Mouse (Mus musculus): ENCODE data around the gene Aadacl4. TPM values are rescaled to one million over a fixed set of nuclear protein-coding genes. Genes with fewer than 3 reads are reported as not detected.

Aadacl4 gene
- polyA plus RNA-seq (2014; fragmentation: Illumina TruSeq; extraction: RNeasy Lipid Tissue Mini Kit (QIAGEN cat#74804); ENCODE audit: low read depth, low replicate concordance) = not detected

DNA sequence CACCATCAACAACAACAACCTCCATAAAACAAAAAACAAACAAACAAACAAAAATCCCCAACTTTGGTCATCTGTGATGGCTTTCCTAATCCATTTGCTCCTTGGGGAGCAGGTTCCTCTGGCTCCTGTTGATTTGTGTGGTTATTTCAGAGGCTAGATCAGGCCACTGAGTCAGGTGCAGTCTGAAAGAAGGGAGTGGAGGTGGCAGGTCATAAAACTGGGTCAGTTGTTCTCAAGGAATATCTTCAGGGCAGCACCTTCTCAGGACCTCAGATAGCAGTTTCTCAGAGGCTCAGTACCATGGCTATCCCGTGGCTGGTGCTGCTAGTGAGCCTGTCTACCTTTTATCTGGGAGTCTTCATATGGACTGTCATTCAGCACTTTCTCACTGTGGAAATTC is at the start of gene Aadacl4:
Gene Aadacl4 (plus strand): TSS at position 301 of the 400 bp plus-strand sequence.

DNA sequence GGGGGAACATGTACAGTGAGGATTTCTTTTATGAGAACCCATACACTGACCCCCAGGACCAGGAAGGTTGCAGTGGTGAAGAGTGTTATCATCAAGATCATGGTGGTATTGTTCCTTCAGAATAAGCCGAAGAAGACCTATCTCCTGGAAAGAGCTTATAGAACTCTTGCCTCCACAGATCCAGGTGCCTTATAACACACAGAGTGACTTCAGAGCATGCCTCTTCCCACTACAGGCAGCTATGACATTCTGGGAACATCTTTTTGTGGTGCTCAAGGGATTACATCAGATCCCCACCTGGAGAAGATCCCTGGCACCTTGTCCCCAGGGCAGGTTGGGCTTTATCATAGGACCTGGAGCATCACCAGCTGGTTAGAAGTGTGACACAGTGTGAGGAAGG is 48.5 kb upstream of the Aadacl4 start, which contains the start of gene Gm13124:
Gene Gm13124 (minus strand): TSS at position 101 of the 400 bp plus-strand sequence.

Other genes starting within 250 kb of the Aadacl4 start
- gene Pramef20, start 235.8 kb upstream of the Aadacl4 start, polyA plus RNA-seq (2014; fragmentation: Illumina TruSeq; extraction: RNeasy Lipid Tissue Mini Kit (QIAGEN cat#74804); ENCODE audit: low read depth, low replicate concordance) = not detected
- gene Pramef12, start 205.2 kb upstream of the Aadacl4 start, polyA plus RNA-seq (2014; fragmentation: Illumina TruSeq; extraction: RNeasy Lipid Tissue Mini Kit (QIAGEN cat#74804); ENCODE audit: low read depth, low replicate concordance) = 7.7 TPM
- 1.5 TPM for gene 1700012P22Rik, start 174.9 kb upstream of the Aadacl4 start, polyA plus RNA-seq (2014; fragmentation: Illumina TruSeq; extraction: RNeasy Lipid Tissue Mini Kit (QIAGEN cat#74804); ENCODE audit: low read depth, low replicate concordance)
- gene Gm9944, start 160.4 kb upstream of the Aadacl4 start, polyA plus RNA-seq (2014; fragmentation: Illumina TruSeq; extraction: RNeasy Lipid Tissue Mini Kit (QIAGEN cat#74804); ENCODE audit: low read depth, low replicate concordance) = not detected
- gene Aadacl3, start 150.0 kb upstream of the Aadacl4 start, polyA plus RNA-seq (2014; fragmentation: Illumina TruSeq; extraction: RNeasy Lipid Tissue Mini Kit (QIAGEN cat#74804); ENCODE audit: low read depth, low replicate concordance) = not detected
- gene 9430007A20Rik, start 93.9 kb upstream of the Aadacl4 start, polyA plus RNA-seq (2014; fragmentation: Illumina TruSeq; extraction: RNeasy Lipid Tissue Mini Kit (QIAGEN cat#74804); ENCODE audit: low read depth, low replicate concordance) = not detected
- not detected for gene Gm13124, start 48.6 kb upstream of the Aadacl4 start, polyA plus RNA-seq (2014; fragmentation: Illumina TruSeq; extraction: RNeasy Lipid Tissue Mini Kit (QIAGEN cat#74804); ENCODE audit: low read depth, low replicate concordance)
- gene Gm436, start 72.7 kb downstream of the Aadacl4 start, polyA plus RNA-seq (2014; fragmentation: Illumina TruSeq; extraction: RNeasy Lipid Tissue Mini Kit (QIAGEN cat#74804); ENCODE audit: low read depth, low replicate concordance) = not detected
- gene Gm13178, start 107.7 kb downstream of the Aadacl4 start, polyA plus RNA-seq (2014; fragmentation: Illumina TruSeq; extraction: RNeasy Lipid Tissue Mini Kit (QIAGEN cat#74804); ENCODE audit: low read depth, low replicate concordance) = not detected
- not detected for gene Gm438, start 172.9 kb downstream of the Aadacl4 start, polyA plus RNA-seq (2014; fragmentation: Illumina TruSeq; extraction: RNeasy Lipid Tissue Mini Kit (QIAGEN cat#74804); ENCODE audit: low read depth, low replicate concordance)

Data from adipose tissue, adult 10 weeks (tissue).